Mouse (Mus musculus): ENCODE results near the gene Gm17577. TPM values are rescaled to one million over a fixed set of nuclear protein-coding genes. Genes with fewer than 3 reads are reported as not detected.

Gene Gm17577
- not detected in 4 replicates for total RNA-seq (2023)

DNA sequence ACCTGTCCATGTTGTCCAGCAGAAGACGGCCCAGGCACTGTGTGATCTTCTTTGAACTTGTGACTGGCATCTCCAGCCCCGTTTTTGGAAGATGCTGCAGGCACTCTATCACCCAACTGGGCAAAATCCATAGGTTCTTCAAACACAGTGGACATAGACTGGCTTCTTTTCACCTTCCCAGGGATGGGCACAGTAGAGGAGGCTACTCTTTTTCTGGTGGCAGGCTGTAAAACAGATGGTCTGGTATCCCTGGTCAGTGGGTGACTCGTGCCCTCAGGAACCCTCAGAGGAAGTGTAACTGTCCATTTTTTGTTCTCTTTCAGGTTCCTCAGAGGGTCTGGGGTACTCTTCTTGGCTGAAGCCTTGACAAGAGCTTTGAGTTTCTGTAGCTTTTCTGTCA, at the start of gene Gm17577:
Gene Gm17577, minus strand, starts transcription at position 101 of the 400 bp plus-strand sequence.

GRCm38 (mm10) chrX:123222381-123222780, 24.3 kb downstream of the Gm17577 start, which contains the start of gene Srsx:
Srsx (minus strand) TSS chrX:123222481.

Other genes starting within 250 kb of the Gm17577 start
- gene Gm17521, start 217.2 kb downstream of the Gm17577 start, total RNA-seq (2023) = not detected in 4 replicates
- 0.77 to 2.2 TPM (median 1.4 TPM) in 4 replicates for gene Cldn34c1, start 143.4 kb downstream of the Gm17577 start, total RNA-seq (2023)
- not detected in 4 replicates for gene Srsx, start 24.4 kb downstream of the Gm17577 start, total RNA-seq (2023)

All from B cell, adult 62 days (primary cell).